Mouse (Mus musculus): ENCODE data around the gene Fgfrl1. TPM values are rescaled to one million over a fixed set of nuclear protein-coding genes. Genes with fewer than 3 reads are reported as not detected.

Gene Fgfrl1
- polyA plus RNA-seq, 1 experiment = 65.1 TPM

DNA sequence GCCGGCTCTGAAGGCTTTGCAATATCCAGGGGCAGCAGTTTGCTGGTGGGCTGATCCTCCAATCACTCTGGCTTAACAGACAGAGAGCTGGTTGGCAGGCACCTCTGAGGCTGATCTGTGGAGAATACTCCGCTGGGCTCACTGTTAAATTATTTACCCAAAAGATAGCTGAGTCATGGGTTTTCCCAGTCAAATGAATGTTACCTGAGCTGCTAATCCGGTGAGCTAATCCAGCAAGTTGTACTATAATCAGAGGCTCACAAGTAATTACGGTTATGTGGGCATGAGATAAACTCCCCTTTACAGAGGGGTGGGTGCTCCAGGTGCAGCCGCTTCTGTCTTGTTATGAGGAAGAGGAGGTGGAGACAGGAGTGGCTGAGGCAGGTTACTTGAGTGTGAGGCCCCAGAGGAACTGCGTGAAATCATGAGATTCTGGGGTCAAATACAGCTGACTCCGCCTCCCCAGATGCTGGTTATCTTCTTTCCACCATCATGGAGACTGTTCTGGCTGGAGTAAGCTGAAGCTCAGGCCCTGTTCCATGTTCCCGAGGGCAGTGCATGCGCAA is 16.8 kb upstream of the Fgfrl1 start, which contains the start of gene Slc26a1:
TSS of gene Slc26a1 (minus strand) at position 319 of the 566 bp plus-strand sequence.
- WGBS = 48% methylated on average over 9 of the region's 9 CpGs
- peaks cover 22% of the 10 kb centered on the region for H3K4me1 ChIP-seq (ENCODE audit: control insufficient read depth, insufficient read depth, low read length)
- no peaks in the 10 kb centered on the region for H3K36me3 ChIP-seq (ENCODE audit: control insufficient read depth, insufficient read depth, low read length)
- DNase-seq = peak; percentile 94
- peak within 1 kb of the TSS; percentile 94 for H3K27ac ChIP-seq (ENCODE audit: insufficient read depth, low read depth, low read length)
- TF ChIP-seq POLR2A (IDR thresholded peaks at IDR 0.05; ENCODE audit: low read depth, low read length) = no peak
- H3K27me3 ChIP-seq (replicated peaks; ENCODE audit: control insufficient read depth, insufficient read depth, low read length) = no peaks in the 10 kb centered on the region
- peak within 1 kb of the TSS; percentile 48 for H3K4me3 ChIP-seq (ENCODE audit: insufficient read depth, low read depth, low read length)

DNA sequence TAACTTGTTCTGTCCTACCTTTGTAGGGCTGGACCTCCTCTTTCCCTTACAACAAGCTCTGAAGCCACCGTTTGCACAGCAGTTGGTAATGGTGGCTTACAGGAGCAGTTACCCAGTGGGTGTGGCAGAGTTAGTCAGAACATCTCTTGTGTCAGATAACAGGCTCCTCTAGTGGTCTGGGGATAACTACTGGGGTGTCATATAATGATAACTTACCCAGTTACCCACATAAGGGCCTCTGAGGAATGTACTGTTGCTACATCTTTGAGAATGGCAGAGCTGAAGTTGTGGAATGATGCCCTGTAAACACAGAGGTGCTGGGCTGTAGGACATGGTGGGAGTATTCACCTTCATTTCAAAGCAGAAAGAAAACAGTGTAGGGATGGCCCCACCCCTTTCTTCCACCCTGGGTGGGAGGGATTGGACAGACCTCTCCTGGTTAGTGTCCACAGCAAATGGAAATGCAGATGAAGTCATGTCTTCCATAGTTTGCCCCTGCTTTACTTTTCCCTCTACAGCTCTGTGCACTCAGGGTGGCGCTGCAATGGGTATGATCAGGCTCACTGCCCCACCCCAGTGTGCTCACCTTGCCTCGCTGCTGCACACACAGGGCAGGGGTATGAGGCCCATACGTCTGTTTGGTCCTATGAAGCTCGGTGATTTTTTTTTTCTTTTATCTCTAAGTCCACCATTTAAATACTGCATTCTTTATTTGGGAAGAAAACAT is 15.2 kb upstream of the Fgfrl1 start:
- 32% methylated on average over 5 of the region's 5 CpGs for WGBS
- no peaks in the 10 kb centered on the region for H3K36me3 ChIP-seq (ENCODE audit: control insufficient read depth, insufficient read depth, low read length)
- no peaks in the 10 kb centered on the region for H3K27me3 ChIP-seq (replicated peaks; ENCODE audit: control insufficient read depth, insufficient read depth, low read length)
- H3K4me1 ChIP-seq (ENCODE audit: control insufficient read depth, insufficient read depth, low read length) = peaks cover 22% of the 10 kb centered on the region
- peak overlapping the region; percentile 10; the same call in 1 of the 2 replicates for H3K27ac ChIP-seq (ENCODE audit: insufficient read depth, low read depth, low read length)
- TF ChIP-seq CTCF (conservative IDR thresholded peaks at IDR 0.05; ENCODE audit: insufficient read depth, insufficient read length, low read depth, low read length) (no peak), POLR2A (IDR thresholded peaks at IDR 0.05; ENCODE audit: low read depth, low read length) (no peak)
- DNase-seq = peak; percentile 50
- H3K4me3 ChIP-seq (ENCODE audit: insufficient read depth, low read depth, low read length) = peak overlapping the region; percentile 36; the same call in 1 of the 2 replicates

DNA sequence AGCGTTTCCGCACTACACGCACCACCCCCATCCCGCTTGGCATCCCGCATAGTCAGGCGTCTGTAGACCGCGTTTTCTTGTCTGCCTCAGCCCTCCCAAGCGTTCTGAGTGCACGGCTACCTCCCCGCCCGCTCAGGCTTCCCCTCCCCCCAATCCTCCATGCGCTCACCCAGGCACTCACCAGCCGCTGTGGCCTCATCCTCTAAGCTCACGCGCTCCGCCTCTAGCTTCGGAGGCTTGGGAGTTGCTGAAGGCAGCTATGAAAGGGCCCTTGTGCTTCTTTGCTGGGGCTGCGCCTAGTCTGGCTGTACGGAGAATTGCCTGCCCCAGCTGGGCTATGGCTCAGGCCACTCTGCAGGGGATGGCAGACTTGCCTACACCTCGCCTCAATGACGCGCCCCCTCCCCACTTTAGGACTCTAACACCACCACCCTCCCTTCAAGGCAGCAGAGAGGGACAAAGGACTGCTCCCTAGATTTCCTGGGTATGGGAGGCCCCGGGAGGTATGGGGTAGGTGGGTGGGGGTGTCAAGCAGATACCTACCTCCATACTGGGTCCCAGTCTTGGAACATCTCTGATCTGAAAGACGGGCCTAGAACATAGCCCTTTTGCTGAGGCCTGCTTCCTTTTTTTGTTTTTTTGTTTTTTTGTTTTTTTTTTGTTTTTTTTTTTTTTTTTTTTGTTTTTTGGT is 14.4 kb upstream of the Fgfrl1 start:
- peak overlapping the region; percentile 36; the same call in 1 of the 2 replicates for H3K4me3 ChIP-seq (ENCODE audit: insufficient read depth, low read depth, low read length)
- H3K27ac ChIP-seq (ENCODE audit: insufficient read depth, low read depth, low read length) = peak overlapping the region; percentile 90
- DNase-seq = peak; percentile 69
- H3K27me3 ChIP-seq (replicated peaks; ENCODE audit: control insufficient read depth, insufficient read depth, low read length) = no peaks in the 10 kb centered on the region
- no peaks in the 10 kb centered on the region for H3K36me3 ChIP-seq (ENCODE audit: control insufficient read depth, insufficient read depth, low read length)
- 12% methylated on average over 25 of the region's 25 CpGs for WGBS
- H3K4me1 ChIP-seq (ENCODE audit: control insufficient read depth, insufficient read depth, low read length) = peaks cover 22% of the 10 kb centered on the region
- TF ChIP-seq CTCF (conservative IDR thresholded peaks at IDR 0.05; ENCODE audit: insufficient read depth, insufficient read length, low read depth, low read length) = no peak
- no peak for TF ChIP-seq POLR2A (IDR thresholded peaks at IDR 0.05; ENCODE audit: low read depth, low read length)

DNA sequence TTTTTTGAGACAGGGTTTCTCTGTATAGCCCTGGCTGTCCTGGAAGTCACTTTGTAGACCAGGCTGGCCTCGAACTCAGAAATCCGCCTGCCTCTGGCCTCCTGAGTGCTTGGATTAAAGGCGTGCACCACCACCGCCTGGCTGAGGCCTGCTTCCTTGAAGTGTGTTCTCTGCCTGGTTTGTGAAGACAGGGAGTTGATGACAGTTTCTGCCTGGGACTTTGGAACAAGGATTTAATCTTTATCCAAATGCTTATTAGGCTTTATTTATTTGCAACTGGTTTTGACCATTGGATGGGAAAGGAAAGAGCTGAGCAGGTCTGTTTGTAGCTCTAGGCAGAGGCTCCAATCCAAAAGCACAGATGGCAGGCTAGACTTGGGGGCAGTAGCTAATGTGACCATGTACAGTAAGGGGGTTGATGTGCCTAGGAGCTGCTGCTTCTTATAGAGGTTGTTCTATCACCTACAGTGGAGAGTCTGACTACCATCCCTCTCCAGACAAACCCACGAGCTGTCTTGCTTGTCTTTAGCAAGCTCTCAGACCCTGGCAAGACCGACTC is 13.8 kb upstream of the Fgfrl1 start:
- TF ChIP-seq POLR2A (IDR thresholded peaks at IDR 0.05; ENCODE audit: low read depth, low read length) = peak; percentile 19
- no peak for TF ChIP-seq CTCF (conservative IDR thresholded peaks at IDR 0.05; ENCODE audit: insufficient read depth, insufficient read length, low read depth, low read length)

DNA sequence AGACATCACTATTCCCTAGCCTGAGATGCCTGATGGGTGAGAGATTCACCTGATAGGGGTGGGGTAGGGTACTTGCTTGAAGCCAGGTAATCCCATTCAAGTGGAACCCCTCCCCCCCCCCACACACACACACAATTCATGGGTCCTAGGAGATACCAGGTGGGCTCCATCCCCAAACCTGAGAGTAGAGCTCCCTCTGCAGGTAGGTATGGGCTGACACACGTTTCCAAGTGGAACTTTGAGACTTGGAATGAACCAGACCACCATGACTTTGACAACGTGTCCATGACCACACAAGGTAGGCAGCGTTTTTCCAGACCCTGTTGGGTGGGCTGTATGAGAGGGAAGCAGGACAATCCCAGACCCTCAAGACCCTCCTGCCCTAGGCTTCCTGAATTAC is 12.3 kb upstream of the Fgfrl1 start:
- TF ChIP-seq POLR2A (IDR thresholded peaks at IDR 0.05; ENCODE audit: low read depth, low read length) (no peak), CTCF (conservative IDR thresholded peaks at IDR 0.05; ENCODE audit: insufficient read depth, insufficient read length, low read depth, low read length) (peak; percentile 67)
- H3K4me1 ChIP-seq (ENCODE audit: control insufficient read depth, insufficient read depth, low read length) = peaks cover 19% of the 10 kb centered on the region
- H3K4me3 ChIP-seq (ENCODE audit: insufficient read depth, low read depth, low read length) = no peak overlapping the region
- H3K27ac ChIP-seq (ENCODE audit: insufficient read depth, low read depth, low read length) = no peak overlapping the region
- WGBS = 53% methylated on average over 3 of the region's 3 CpGs
- H3K36me3 ChIP-seq (ENCODE audit: control insufficient read depth, insufficient read depth, low read length) = no peaks in the 10 kb centered on the region
- H3K27me3 ChIP-seq (replicated peaks; ENCODE audit: control insufficient read depth, insufficient read depth, low read length) = no peaks in the 10 kb centered on the region
- DNase-seq = no peak

More for the DNA sequence above, 13.8 kb upstream of the Fgfrl1 start:
- DNase-seq = peak; percentile 87
- Histone ChIP-seq H3K36me3 (ENCODE audit: control insufficient read depth, insufficient read depth, low read length) (no peaks in the 10 kb centered on the region), H3K4me1 (ENCODE audit: control insufficient read depth, insufficient read depth, low read length) (peaks cover 22% of the 10 kb centered on the region), H3K27ac (ENCODE audit: insufficient read depth, low read depth, low read length) (peak overlapping the region; percentile 70), H3K4me3 (ENCODE audit: insufficient read depth, low read depth, low read length) (no peak overlapping the region), H3K27me3 (replicated peaks; ENCODE audit: control insufficient read depth, insufficient read depth, low read length) (no peaks in the 10 kb centered on the region)
- 76% methylated on average over 6 of the region's 6 CpGs for WGBS

DNA sequence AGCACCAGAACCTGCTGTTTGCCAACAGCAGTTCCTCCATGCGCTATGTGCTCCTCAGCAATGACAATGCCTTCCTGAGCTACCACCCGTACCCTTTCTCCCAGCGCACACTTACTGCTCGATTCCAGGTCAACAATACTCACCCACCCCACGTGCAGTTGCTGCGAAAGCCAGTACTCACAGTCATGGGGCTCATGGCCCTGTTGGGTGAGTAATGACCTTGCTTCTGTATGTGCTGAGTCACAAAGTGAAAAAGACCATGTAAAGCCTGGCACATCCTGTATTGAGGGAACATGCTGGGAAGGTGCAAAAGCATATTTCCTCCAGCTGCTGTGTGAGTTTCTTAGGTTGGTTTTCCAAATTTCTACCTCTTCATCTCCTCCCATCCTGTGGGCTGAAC is 11.3 kb upstream of the Fgfrl1 start:
- Histone ChIP-seq H3K4me1 (ENCODE audit: control insufficient read depth, insufficient read depth, low read length) (peaks cover 15% of the 10 kb centered on the region), H3K27me3 (replicated peaks; ENCODE audit: control insufficient read depth, insufficient read depth, low read length) (no peaks in the 10 kb centered on the region), H3K36me3 (ENCODE audit: control insufficient read depth, insufficient read depth, low read length) (no peaks in the 10 kb centered on the region), H3K27ac (ENCODE audit: insufficient read depth, low read depth, low read length) (no peak overlapping the region), H3K4me3 (ENCODE audit: insufficient read depth, low read depth, low read length) (no peak overlapping the region)
- WGBS = 95% methylated on average over 6 of the region's 6 CpGs
- DNase-seq = no peak
- TF ChIP-seq CTCF (conservative IDR thresholded peaks at IDR 0.05; ENCODE audit: insufficient read depth, insufficient read length, low read depth, low read length) = no peak
- no peak for TF ChIP-seq POLR2A (IDR thresholded peaks at IDR 0.05; ENCODE audit: low read depth, low read length)
